Mouse (Mus musculus): ENCODE measurements around the gene Ube2c. TPM values are rescaled to one million over a fixed set of nuclear protein-coding genes. Genes with fewer than 3 reads are reported as not detected.

Gene Ube2c
- polyA plus RNA-seq, 1 experiment, result 57.7 TPM

DNA sequence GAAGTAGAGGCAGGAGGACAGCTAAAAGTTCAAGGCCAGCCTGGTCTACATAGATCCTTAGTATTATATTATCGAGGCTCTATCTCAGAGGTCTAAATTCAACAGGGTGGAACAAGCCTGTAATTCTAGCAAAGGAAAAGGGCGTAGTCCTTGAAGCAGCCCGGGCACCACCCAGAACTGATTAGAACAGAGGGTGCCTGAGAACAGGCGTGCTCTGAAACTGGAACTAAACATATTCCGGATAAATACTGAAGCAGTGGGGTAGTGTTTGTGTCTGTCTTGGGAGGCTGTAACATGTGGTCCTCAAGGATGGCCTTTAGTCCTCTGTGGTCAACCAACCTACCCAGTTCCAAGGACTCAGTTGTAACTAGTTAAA, 4.3 kb downstream of the Ube2c start:
- Histone ChIP-seq H3K4me1 (ENCODE audit: control insufficient read depth, insufficient read depth, low read length) (peaks cover 15% of the 10 kb centered on the region), H3K27ac (ENCODE audit: control insufficient read depth, insufficient read depth, low read depth, low read length) (no peak overlapping the region)
- TF ChIP-seq POLR2A (IDR thresholded peaks at IDR 0.05; ENCODE audit: control insufficient read depth, low read depth, low read length) (no peak), CTCF (IDR thresholded peaks at IDR 0.05; ENCODE audit: control insufficient read depth, insufficient read depth, insufficient replicate concordance, low read depth, low read length) (no peak)

DNA sequence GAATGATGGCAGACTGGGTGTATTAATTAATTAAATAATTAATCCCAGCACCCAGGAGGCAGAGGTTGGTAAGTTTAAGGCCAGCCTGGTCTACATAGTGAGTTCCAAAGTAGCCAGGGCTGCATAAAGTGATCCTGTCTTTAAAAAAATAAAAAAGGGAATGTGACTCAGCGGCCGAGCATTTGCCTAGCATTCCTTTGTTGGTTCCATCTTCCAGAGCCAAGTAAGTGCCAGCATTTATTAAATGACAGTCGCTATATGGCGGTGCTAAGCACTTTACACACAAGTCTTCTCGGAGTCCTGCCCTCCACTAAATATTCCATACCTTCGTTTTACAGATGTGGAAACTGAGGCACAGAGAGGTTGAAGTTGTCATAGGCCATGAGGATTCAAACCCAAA, 6.4 kb downstream of the Ube2c start:
- Histone ChIP-seq H3K36me3 (ENCODE audit: control insufficient read depth, insufficient read depth, low read length) (peaks cover 3% of the 10 kb centered on the region), H3K4me1 (ENCODE audit: control insufficient read depth, insufficient read depth, low read length) (peaks cover 5% of the 10 kb centered on the region)
- TF ChIP-seq CTCF (IDR thresholded peaks at IDR 0.05; ENCODE audit: control insufficient read depth, insufficient read depth, insufficient replicate concordance, low read depth, low read length) (no peak), POLR2A (IDR thresholded peaks at IDR 0.05; ENCODE audit: control insufficient read depth, low read depth, low read length) (no peak)

More for the DNA sequence above, 4.3 kb downstream of the Ube2c start:
- Histone ChIP-seq H3K4me3 (ENCODE audit: control insufficient read depth, low read depth, low read length) (no peak overlapping the region), H3K36me3 (ENCODE audit: control insufficient read depth, insufficient read depth, low read length) (peaks cover 3% of the 10 kb centered on the region), H3K27me3 (ENCODE audit: control insufficient read depth, insufficient read depth, low read length) (no peaks in the 10 kb centered on the region)

DNA sequence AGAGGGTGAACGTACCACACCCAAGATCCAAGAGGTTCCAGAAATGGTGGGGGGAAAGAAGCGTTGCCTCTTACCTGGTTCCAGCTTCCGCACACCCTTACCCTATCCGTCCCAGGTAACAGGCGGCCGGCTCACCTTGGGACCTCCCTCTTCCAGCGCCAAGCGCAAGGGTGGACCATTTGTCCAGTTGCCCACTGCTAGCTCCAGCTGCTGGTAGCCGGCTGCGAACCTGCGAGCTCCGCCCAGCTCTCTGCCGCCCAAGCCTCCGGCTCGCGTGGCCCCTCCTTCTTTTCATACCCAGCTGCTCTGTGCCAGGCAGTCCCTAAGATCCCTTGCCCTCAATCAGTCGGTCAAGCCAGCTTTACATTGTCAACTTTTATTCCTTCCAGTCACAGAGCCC, 7.1 kb downstream of the Ube2c start:
- peaks cover 1% of the 10 kb centered on the region for H3K36me3 ChIP-seq (ENCODE audit: control insufficient read depth, insufficient read depth, low read length)
- no peaks in the 10 kb centered on the region for H3K27me3 ChIP-seq (ENCODE audit: control insufficient read depth, insufficient read depth, low read length)
- H3K4me1 ChIP-seq (ENCODE audit: control insufficient read depth, insufficient read depth, low read length), result peaks cover 5% of the 10 kb centered on the region
- H3K4me3 ChIP-seq (ENCODE audit: control insufficient read depth, low read depth, low read length), result no peak overlapping the region
- TF ChIP-seq CTCF (IDR thresholded peaks at IDR 0.05; ENCODE audit: control insufficient read depth, insufficient read depth, insufficient replicate concordance, low read depth, low read length), result no peak
- no peak for TF ChIP-seq POLR2A (IDR thresholded peaks at IDR 0.05; ENCODE audit: control insufficient read depth, low read depth, low read length)
- no peak overlapping the region for H3K27ac ChIP-seq (ENCODE audit: control insufficient read depth, insufficient read depth, low read depth, low read length)

More for the DNA sequence above, 6.4 kb downstream of the Ube2c start:
- Histone ChIP-seq H3K27me3 (ENCODE audit: control insufficient read depth, insufficient read depth, low read length) (no peaks in the 10 kb centered on the region), H3K27ac (ENCODE audit: control insufficient read depth, insufficient read depth, low read depth, low read length) (no peak overlapping the region), H3K4me3 (ENCODE audit: control insufficient read depth, low read depth, low read length) (no peak overlapping the region)

DNA sequence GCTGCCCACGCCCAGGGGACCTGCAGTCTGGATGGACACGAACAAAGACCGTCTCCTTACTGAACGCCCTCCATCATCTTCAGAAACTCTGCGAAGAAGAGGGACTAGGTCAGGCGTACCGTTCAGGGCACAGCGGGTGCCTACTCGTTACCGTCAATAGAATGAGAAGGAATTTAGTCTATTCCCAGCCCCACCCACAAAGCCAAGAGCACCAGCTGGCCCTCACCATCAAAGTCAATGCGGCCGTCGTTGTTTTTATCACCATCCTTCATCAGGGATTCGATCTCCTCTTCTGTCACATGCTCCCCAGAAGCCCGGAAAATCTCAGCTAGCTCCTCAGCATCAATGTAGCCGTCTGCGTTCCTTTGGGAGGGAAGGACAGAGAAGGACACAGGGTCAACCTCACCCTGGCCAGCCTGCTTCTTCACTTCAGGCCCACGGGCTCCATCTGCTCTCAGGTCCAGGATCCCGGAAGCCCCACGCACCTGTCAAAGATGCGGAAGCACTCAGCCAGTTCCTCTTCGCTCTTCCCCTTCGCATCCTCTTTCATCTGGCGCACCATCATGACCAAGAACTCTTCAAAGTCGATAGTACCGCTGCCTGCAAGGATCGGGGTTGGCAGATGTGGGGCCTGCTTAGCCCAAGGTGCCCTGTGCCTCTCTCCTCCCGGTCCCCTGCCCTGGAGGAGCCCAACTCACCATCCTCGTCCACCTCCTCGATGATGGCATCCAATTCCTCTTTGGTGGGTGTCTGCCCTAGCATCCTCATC, 7.7 kb downstream of the Ube2c start:
- H3K27ac ChIP-seq (ENCODE audit: control insufficient read depth, insufficient read depth, low read depth, low read length), result no peak overlapping the region
- no peaks in the 10 kb centered on the region for H3K27me3 ChIP-seq (ENCODE audit: control insufficient read depth, insufficient read depth, low read length)
- no peak overlapping the region for H3K4me3 ChIP-seq (ENCODE audit: control insufficient read depth, low read depth, low read length)
- H3K36me3 ChIP-seq (ENCODE audit: control insufficient read depth, insufficient read depth, low read length), result no peaks in the 10 kb centered on the region
- peaks cover 5% of the 10 kb centered on the region for H3K4me1 ChIP-seq (ENCODE audit: control insufficient read depth, insufficient read depth, low read length)
- TF ChIP-seq POLR2A (IDR thresholded peaks at IDR 0.05; ENCODE audit: control insufficient read depth, low read depth, low read length) (no peak), CTCF (IDR thresholded peaks at IDR 0.05; ENCODE audit: control insufficient read depth, insufficient read depth, insufficient replicate concordance, low read depth, low read length) (no peak)

DNA sequence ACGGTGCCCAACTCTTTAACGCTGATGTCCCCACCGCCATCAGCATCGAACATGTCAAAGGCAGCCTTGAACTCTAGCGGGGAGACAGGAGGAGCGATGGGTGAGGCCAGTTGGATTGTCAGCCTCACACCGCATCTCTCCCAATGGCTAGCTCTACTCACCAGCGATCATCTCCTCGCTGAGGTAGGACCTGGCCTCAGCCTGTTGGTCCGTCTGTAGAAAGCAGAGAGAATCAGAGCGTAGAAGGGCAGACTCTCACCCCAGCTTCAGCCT, 8.3 kb downstream of the Ube2c start:
- TF ChIP-seq POLR2A (IDR thresholded peaks at IDR 0.05; ENCODE audit: control insufficient read depth, low read depth, low read length) (no peak), CTCF (IDR thresholded peaks at IDR 0.05; ENCODE audit: control insufficient read depth, insufficient read depth, insufficient replicate concordance, low read depth, low read length) (no peak)
- H3K27me3 ChIP-seq (ENCODE audit: control insufficient read depth, insufficient read depth, low read length), result no peaks in the 10 kb centered on the region
- no peaks in the 10 kb centered on the region for H3K36me3 ChIP-seq (ENCODE audit: control insufficient read depth, insufficient read depth, low read length)
- peaks cover 5% of the 10 kb centered on the region for H3K4me1 ChIP-seq (ENCODE audit: control insufficient read depth, insufficient read depth, low read length)
- no peak overlapping the region for H3K4me3 ChIP-seq (ENCODE audit: control insufficient read depth, low read depth, low read length)
- no peak overlapping the region for H3K27ac ChIP-seq (ENCODE audit: control insufficient read depth, insufficient read depth, low read depth, low read length)

DNA sequence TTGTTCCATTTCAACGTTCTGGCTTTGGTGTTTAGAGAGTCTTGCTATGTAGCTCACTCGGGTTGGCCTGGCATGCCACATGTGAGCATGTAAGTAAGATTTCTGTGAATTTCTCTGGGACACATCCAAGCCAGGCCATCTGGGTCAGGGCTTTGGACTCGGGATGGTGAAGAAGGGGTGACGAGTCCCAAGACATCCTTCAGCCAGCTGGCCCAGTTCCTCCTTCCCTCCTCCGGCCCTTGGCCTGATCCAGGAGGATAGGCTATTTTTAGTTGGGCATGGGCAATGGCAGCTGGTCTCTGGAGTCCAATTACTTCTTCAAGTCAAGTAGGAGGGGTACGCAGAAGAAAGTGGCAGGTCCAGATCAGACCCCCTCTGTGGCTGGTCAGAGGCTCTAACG, 9.1 kb downstream of the Ube2c start:
- Histone ChIP-seq H3K36me3 (ENCODE audit: control insufficient read depth, insufficient read depth, low read length) (no peaks in the 10 kb centered on the region), H3K4me3 (ENCODE audit: control insufficient read depth, low read depth, low read length) (no peak overlapping the region), H3K27me3 (ENCODE audit: control insufficient read depth, insufficient read depth, low read length) (no peaks in the 10 kb centered on the region), H3K4me1 (ENCODE audit: control insufficient read depth, insufficient read depth, low read length) (peaks cover 5% of the 10 kb centered on the region), H3K27ac (ENCODE audit: control insufficient read depth, insufficient read depth, low read depth, low read length) (no peak overlapping the region)
- TF ChIP-seq CTCF (IDR thresholded peaks at IDR 0.05; ENCODE audit: control insufficient read depth, insufficient read depth, insufficient replicate concordance, low read depth, low read length) (no peak), POLR2A (IDR thresholded peaks at IDR 0.05; ENCODE audit: control insufficient read depth, low read depth, low read length) (no peak)

DNA sequence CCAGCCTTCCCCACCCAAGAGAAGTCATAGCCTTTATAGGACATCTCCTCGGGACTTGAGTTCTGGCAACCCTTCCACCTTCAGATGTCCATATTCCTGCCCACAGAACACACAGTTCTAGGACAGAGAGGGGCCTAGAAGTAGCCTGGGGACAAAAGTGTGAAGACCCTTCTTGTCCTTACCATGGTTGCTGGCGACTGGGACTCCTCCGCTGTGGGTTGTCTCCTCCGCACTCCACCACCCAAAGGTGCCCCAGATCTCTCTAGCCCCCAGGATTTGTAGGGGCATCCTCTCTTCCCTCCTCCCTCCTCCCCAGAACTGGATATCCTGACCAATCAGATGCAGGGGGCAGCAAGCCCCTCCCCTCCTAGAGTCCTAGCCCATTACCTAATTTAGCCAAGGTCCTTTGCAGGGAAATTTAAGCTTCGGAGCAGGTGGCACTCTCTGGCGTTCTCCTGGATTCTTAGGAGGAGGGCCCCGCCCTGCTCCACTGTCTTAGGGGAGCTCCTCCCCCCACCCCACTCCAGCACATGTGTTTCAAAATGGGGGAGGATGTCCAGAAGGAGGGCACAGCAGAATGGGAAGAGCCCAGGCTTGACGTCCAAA, 9.9 kb downstream of the Ube2c start, which contains the start of gene Tnnc2:
Gene Tnnc2 (minus strand): TSS at position 487 of the 606 bp plus-strand sequence.
- no peaks in the 10 kb centered on the region for H3K27me3 ChIP-seq (ENCODE audit: control insufficient read depth, insufficient read depth, low read length)
- TF ChIP-seq POLR2A (IDR thresholded peaks at IDR 0.05; ENCODE audit: control insufficient read depth, low read depth, low read length), result no peak
- no peak for TF ChIP-seq CTCF (IDR thresholded peaks at IDR 0.05; ENCODE audit: control insufficient read depth, insufficient read depth, insufficient replicate concordance, low read depth, low read length)
- H3K4me1 ChIP-seq (ENCODE audit: control insufficient read depth, insufficient read depth, low read length), result peaks cover 5% of the 10 kb centered on the region
- no peaks in the 10 kb centered on the region for H3K36me3 ChIP-seq (ENCODE audit: control insufficient read depth, insufficient read depth, low read length)
- no peak within 1 kb of the TSS for H3K27ac ChIP-seq (ENCODE audit: control insufficient read depth, insufficient read depth, low read depth, low read length)
- no peak within 1 kb of the TSS for H3K4me3 ChIP-seq (ENCODE audit: control insufficient read depth, low read depth, low read length)

Measured in testis, adult 2 months (tissue).